Comparison of ENCODE assay signal across 1 mouse cellular context in the genomic region with DNA sequence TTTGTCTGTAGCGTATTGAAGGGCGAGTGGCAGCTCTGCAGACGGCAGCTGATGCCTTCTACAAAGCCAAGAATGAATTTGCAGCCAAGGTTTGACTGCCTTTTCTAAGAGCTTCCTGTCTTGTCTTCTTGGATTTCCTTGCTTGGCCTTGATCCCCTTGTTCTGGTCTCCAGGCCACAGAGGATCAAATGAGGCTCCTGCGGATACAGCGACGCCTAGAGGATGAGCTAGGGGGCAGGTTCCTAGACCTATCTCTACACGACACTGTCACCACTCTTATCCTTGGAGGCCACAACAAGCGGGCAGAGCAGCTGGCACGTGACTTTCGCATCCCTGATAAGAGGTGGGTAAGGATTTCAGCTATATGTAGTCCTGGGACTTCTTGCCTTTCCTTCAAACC.
TF ChIP-seq lines count a peak whose summit lies in the region.

No protein-coding gene starts in this region.

TF ChIP-seq in MEL, 35 proteins besides CTCF, POLR2A, EP300 and RAD21:
- TF ChIP-seq USF1 (IDR thresholded peaks at IDR 0.05; ENCODE audit: low read depth, low read length) (peak; percentile 38; the same call in 1 of the 2 replicates), ZC3H11A (IDR thresholded peaks at IDR 0.05; ENCODE audit: low read depth, low read length) (no peak), ZMIZ1 (IDR thresholded peaks at IDR 0.05; ENCODE audit: low read depth, low read length) (no peak), JUND (IDR thresholded peaks at IDR 0.05; ENCODE audit: low read depth, low read length) (no peak), MXI1 (IDR thresholded peaks at IDR 0.05; ENCODE audit: low read depth, low read length) (no peak), MAFK (IDR thresholded peaks at IDR 0.05; ENCODE audit: borderline replicate concordance, low read depth, low read length) (no peak), CHD1 (IDR thresholded peaks at IDR 0.05; ENCODE audit: low read depth, low read length) (no peak), ZKSCAN1 (IDR thresholded peaks at IDR 0.05; ENCODE audit: low read depth, low read length) (no peak), SMC3 (IDR thresholded peaks at IDR 0.05; ENCODE audit: low read depth, low read length) (no peak)
